Mouse (Mus musculus): Measurements from ENCODE around the gene Olfr718-ps1.

GRCm38 (mm10) chr5:143124805-143125378 is 22.5 kb downstream of the Olfr718-ps1 start:
- TF ChIP-seq HCFC1 (IDR thresholded peaks at IDR 0.05; ENCODE audit: borderline replicate concordance, insufficient read depth, low read length) (no peak), ZNF384 (IDR thresholded peaks at IDR 0.05; ENCODE audit: low read depth, low read length) (no peak), MAFK (IDR thresholded peaks at IDR 0.05; ENCODE audit: insufficient read depth, low read depth, low read length) (no peak)
